Mouse (Mus musculus) pancreas, adult 10 weeks (tissue): ENCODE measurements around the gene Ppfia3. TPM values are rescaled to one million over a fixed set of nuclear protein-coding genes. Genes with fewer than 3 reads are reported as not detected.

Experiments
- polyA plus RNA-seq: library from polyadenylated mRNA; stranded (reverse); fragments of 350-450 nt; fragmentation: Illumina TruSeq; extraction: RNeasy Lipid Tissue Mini Kit (QIAGEN cat#74804); gene quantifications from one replicate; pipeline ENCODE4 v1.2.3, GENCODE M21; 2015; ENCODE audit warnings: low read depth, low replicate concordance; ENCODE audit not compliant: insufficient read depth

Gene Ppfia3
- 0.92 TPM for polyA plus RNA-seq

DNA sequence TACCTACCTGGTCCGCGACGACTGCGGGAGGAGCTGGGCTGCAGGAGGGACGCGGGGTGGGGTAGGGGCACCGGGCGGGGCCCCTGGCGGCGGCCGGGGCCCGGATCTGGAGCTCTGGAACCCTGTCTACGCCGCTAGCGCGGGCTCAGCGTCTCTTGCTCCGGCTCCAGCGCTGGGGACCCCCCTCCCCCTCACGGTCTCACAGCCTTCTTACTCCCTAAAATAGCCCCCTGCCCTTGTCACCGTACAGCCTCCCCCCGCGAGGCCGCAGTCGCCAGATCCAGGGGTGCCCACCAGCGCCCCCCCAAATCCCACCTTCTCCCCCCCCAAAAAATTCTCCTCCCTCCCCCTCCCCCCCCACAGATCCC lies at the start of gene Ppfia3:
Ppfia3 (minus strand) TSS at position 368 of the 368 bp plus-strand sequence.

DNA sequence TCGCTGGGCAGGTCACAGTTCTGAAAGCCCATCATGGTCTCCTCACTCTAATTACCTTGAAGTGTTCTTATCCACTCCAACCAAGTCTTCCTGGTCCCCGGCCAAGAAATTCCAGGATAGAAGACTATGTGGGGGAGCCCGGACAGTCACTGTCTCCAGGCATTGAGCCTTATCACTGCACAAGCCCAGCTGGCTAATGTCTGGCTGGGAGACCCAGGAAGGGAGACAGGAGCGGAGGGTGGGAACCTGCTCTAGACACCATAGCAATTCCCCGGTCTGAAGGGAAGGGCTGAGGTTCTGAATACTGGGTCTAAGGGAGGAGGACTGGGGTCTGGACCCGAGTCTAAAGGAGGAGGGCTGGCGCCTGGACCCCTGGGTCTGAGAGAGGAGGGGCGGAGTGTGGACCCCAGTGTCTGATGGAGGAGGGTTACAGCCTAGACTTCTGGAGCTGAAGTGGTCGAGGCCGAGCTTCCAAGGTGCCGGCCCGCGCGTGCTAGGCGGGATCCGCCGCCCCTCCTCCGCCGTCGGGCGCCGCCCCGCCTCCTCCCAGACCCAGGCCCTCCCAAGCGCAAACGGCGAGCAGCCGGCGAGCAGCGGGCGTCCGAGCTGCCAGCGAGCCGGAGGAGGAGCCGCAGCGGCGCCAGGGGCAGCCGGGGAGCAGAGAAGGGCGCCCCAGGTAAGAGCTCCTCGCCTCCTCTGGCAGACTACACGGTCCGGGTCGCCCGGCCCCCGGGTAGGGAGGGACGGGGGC lies 46.5 kb upstream of the Ppfia3 start, which contains the start of gene Ntf5:
Ntf5 (plus strand) TSS at position 583 of the 751 bp plus-strand sequence.

DNA sequence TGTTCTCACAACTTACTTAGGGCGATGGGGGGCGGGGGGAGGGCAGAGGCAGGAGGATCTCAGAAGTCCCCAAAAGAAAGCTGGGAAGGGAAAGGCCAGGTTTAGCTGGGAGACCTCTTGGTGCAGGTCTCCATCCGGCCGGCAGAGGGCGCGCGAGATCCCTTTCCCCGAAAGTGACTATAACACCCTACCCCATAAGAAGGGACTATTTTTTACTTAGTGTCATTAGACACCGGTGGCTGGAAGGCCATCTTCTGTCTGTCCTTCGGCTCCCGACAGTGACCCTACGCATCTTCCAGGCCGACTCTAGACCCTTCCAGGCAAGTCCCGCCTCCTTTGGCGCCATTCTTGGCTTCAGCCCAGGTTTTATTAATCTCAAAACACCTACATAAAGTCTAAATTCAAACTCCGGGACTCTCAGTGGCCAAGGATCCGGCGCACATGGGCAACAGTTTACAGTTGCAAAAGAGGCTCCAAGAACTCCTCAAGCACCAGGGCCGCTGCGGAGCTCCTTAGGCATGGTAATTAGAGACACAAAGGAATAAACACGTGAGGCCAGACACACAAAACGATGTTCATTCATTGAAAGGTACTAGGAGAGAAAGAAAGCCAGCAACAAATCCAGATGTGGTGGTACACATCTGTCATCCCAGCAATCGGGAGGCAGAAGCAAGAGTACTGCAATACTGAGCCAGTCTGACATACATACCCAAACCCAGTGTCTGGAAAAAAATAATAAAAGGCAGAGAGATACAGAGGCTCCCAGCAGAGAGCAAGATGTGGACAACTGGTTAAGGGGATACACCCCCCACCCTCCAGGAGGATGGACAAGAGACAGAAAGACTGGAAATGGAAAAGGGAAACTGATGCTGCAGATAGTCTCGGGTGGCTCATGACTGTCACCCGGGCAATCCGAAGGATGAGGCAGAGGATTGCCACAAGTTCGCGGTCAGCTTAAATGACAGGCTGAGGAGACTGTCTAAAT lies 38.6 kb upstream of the Ppfia3 start, which contains the start of gene Kcna7:
Kcna7 (plus strand) TSS at position 563 of the 985 bp plus-strand sequence.

DNA sequence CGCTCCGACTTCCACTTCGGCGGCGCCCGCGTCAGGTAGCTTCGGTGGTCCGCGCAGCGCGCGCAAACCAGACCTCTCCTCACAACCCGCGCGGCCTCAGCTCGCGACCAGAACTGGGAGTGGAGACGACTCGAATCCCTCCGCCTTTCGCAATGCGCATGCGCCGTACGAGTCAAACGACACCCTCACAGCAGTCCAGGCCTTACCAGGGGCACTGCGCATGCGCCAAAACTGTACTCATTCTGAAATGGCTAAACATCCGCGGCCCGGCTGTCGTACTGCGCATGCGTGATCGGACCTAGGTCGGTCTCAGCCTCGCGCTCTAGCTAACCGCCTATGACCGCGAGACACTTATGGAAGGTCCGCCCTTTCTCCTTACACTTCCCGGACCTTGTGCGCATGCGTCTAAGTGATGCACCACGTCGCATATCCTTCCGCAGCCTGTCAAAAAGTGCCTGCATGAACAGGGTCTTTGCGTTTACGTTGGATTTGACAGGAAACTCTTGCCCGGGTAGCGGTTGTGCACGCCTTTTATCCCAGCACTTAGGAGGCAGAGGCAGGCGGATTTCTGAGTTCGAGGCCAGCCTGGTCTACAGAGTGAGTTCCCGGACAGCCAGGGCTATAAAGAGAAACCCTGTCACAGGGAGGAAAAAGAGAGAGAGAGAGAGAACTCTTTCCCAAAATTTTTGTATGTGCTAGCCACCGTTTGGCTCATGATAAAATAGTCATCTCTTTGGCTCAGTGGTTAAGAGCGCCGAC lies 28.9 kb upstream of the Ppfia3 start, which contains the start of gene Snrnp70:
Snrnp70 (minus strand) TSS at position 165 of the 759 bp plus-strand sequence.

DNA sequence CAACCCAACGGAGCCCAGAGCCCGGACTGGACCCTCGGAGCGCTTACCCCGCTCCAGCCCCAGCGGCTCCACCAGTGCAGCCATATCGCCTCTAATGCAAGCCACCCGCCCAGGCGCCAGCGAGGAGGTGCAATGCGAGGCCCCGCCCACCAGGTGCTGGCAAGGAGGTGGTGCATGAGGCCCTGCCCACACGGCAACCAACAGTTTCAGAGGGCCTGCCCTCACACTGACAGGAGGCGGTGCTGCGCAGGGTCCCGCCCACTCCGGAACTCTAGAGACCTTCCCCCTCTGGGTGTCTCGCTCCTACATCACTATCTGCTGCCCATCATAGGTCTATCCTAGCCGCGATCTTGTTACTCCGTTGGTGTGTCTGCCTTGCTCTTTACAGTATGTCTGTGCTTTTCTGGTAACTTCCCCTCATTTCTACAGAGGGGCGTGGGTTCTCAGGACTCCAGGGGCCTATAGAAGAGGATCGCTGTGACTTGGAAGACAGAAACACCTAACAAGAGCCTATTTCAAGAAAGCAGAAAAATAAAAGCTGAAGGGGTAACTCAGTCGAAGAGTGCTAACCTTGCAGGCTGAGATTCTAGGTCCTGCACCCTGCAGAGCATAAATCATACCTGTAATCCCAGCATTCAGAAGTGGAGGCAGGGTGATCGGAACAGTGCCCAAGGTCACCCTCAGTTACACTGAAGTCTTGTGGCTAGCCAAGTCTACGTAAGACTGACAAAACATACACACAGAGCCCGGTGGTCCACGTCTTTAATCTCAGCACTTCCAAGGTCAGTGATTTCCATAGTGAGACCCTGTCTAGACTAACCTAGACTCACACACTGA lies 3.9 kb upstream of the Ppfia3 start, which contains the start of gene Lin7b:
Lin7b (minus strand) TSS at position 109 of the 837 bp plus-strand sequence.

DNA sequence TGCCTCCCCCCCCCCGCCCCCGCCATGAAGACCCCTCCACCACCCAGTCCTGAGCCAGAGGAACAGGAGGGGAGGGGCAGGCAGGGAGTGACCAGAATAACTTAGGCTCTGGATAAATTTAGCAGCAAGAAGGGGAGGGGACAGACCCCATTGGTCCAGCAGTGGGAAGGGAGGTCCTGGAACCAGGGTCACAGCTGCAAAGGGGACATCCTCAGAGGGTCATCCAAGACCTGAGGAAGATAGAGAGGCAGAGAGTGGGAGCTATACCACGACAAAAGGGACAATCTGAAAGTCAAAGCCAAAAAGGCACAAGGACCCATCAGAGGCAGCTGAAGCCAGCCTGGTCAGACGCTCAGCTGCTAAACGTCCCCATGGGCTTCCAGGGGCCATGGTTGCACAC lies 31.8 kb downstream of the Ppfia3 start, which contains the start of gene Hrc:
Hrc (plus strand) TSS at position 235 of the 400 bp plus-strand sequence.

DNA sequence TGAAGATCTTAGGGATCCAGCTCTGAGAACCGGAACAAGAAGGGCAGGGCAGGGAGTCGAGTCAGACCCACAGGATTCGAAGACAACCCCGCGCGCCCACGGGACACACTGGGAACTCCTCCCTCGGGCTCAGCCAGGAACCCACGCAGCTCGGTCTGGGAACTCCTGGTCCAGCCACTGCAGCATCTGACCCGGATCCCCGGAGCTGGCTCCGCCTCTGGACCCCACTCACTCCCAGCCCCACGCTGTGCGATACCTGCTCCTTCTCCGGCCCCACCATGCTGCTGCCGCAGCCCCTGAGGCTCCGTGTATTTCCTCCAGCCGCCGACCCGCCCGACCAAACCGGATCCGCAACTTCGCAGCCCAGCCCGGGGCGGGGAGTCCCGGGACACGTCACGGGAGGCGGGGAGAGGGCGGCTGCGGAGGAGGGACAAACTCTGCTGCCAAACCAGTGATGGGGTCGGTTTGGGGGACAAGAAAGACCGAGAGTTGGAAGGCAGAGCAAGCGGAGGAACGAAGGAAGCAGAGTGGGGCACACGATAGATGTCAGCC lies 33.3 kb downstream of the Ppfia3 start, which contains the start of gene Trpm4:
Trpm4 (minus strand) TSS at position 350 of the 552 bp plus-strand sequence.

Other genes with a start within 250 kb of the Ppfia3 start
- 500 TPM for gene Rps11, start 242.6 kb downstream of the Ppfia3 start, polyA plus RNA-seq
- gene Rpl13a, start 238.3 kb downstream of the Ppfia3 start, polyA plus RNA-seq, result 1,110 TPM
- 0.61 TPM for gene Gm45713, start 230.8 kb downstream of the Ppfia3 start, polyA plus RNA-seq
- 14.1 TPM for gene Flt3l, start 230.6 kb downstream of the Ppfia3 start, polyA plus RNA-seq
- gene Pih1d1, start 212.7 kb downstream of the Ppfia3 start, polyA plus RNA-seq, result 8.8 TPM
- 9.4 TPM for gene Aldh16a1, start 212.4 kb downstream of the Ppfia3 start, polyA plus RNA-seq
- gene Slc17a7, start 203.1 kb downstream of the Ppfia3 start, polyA plus RNA-seq, result not detected
- not detected for gene Gfy, start 187.4 kb downstream of the Ppfia3 start, polyA plus RNA-seq
- not detected for gene Pth2, start 186.0 kb downstream of the Ppfia3 start, polyA plus RNA-seq
- gene Ccdc155, start 162.1 kb downstream of the Ppfia3 start, polyA plus RNA-seq, result not detected
- 7.0 TPM for gene Dkkl1, start 154.9 kb downstream of the Ppfia3 start, polyA plus RNA-seq
- 98.6 TPM for gene Tead2, start 151.3 kb downstream of the Ppfia3 start, polyA plus RNA-seq
- gene Cd37, start 127.9 kb downstream of the Ppfia3 start, polyA plus RNA-seq, result 2.7 TPM
- gene Slc6a16, start 125.9 kb downstream of the Ppfia3 start, polyA plus RNA-seq, result not detected
- gene Slc6a21, start 89.5 kb downstream of the Ppfia3 start, polyA plus RNA-seq, result not detected
- gene Trpm4, start 33.2 kb downstream of the Ppfia3 start, polyA plus RNA-seq, result 15.2 TPM
- 0.89 TPM for gene Hrc, start 31.7 kb downstream of the Ppfia3 start, polyA plus RNA-seq
- gene Lin7b, start 3.6 kb upstream of the Ppfia3 start, polyA plus RNA-seq, result 4.4 TPM
- 230 TPM for gene Snrnp70, start 28.7 kb upstream of the Ppfia3 start, polyA plus RNA-seq
- gene Kcna7, start 38.6 kb upstream of the Ppfia3 start, polyA plus RNA-seq, result not detected
- not detected for gene Ntf5, start 46.7 kb upstream of the Ppfia3 start, polyA plus RNA-seq
- gene Lhb, start 53.8 kb upstream of the Ppfia3 start, polyA plus RNA-seq, result not detected
- gene Gys1, start 67.8 kb upstream of the Ppfia3 start, polyA plus RNA-seq, result 3.9 TPM
- 11.0 TPM for gene Ruvbl2, start 71.1 kb upstream of the Ppfia3 start, polyA plus RNA-seq
- 893 TPM for gene Ftl1, start 92.9 kb upstream of the Ppfia3 start, polyA plus RNA-seq
- gene Bax, start 99.9 kb upstream of the Ppfia3 start, polyA plus RNA-seq, result 42.0 TPM
- 1.5 TPM for gene Tulp2, start 114.9 kb upstream of the Ppfia3 start, polyA plus RNA-seq
- gene Gm45808, start 119.8 kb upstream of the Ppfia3 start, polyA plus RNA-seq, result not detected
- gene Dhdh, start 121.8 kb upstream of the Ppfia3 start, polyA plus RNA-seq, result 2.1 TPM
- gene Nucb1, start 143.4 kb upstream of the Ppfia3 start, polyA plus RNA-seq, result 43.0 TPM
- gene Ppp1r15a, start 159.2 kb upstream of the Ppfia3 start, polyA plus RNA-seq, result 14.2 TPM
- gene Plekha4, start 159.3 kb upstream of the Ppfia3 start, polyA plus RNA-seq, result 3.5 TPM
- not detected for gene Hsd17b14, start 187.9 kb upstream of the Ppfia3 start, polyA plus RNA-seq
- 127 TPM for gene Bcat2, start 203.1 kb upstream of the Ppfia3 start, polyA plus RNA-seq
- 41.8 TPM for gene Fgf21, start 248.5 kb upstream of the Ppfia3 start, polyA plus RNA-seq